Mouse (Mus musculus) CH12.LX (cell line): Measurements from ENCODE around the gene Marveld3.

ENCODE experiments used
- KAT2A ChIP-seq: IDR thresholded peaks from 2 replicates; pipeline ENCODE4 v1.6.1; 2012; ENCODE audit warnings: low read length, improper control_type of control experiment, inconsistent platforms; ENCODE audit not compliant: insufficient replicate concordance
- POLR2AphosphoS2 ChIP-seq: IDR thresholded peaks from 2 replicates; pipeline ENCODE4 v1.6.1; 2011; ENCODE audit warnings: low read depth, low read length, improper control_type of control experiment

GRCm38 (mm10) chr8:109962896-109963295 is 893 bp upstream of the Marveld3 start:
- TF ChIP-seq KAT2A (no peak), POLR2AphosphoS2 (no peak)
